Mouse (Mus musculus) ES-Bruce4 (cell line): ENCODE data around the gene Dlg4.

Experiments
- CTCF ChIP-seq: IDR thresholded peaks from one replicate; pipeline ENCODE4 v1.8.1; 2011; ENCODE audit warnings: low read depth, low read length
- EP300 ChIP-seq: IDR thresholded peaks from 2 replicates; pipeline ENCODE4 v1.6.1; 2011; ENCODE audit warnings: low read depth, low read length; ENCODE audit not compliant: insufficient read depth
- POLR2A ChIP-seq: IDR thresholded peaks from one replicate; pipeline ENCODE4 v1.8.1; 2011; ENCODE audit warnings: low read length; ENCODE audit not compliant: insufficient read depth

GRCm38 (mm10) chr11:70016669-70017068 is at the start of gene Dlg4:
- TF ChIP-seq POLR2A (no peak), CTCF (no peak), EP300 (no peak)
